46 mouse cellular contexts compared by ENCODE assay signal in genomic region chr12:111207641-111208040, GRCm38 (mm10). TPM values are rescaled to one million over a fixed set of nuclear protein-coding genes. Genes with fewer than 3 reads are reported as not detected.
"Had no signal": no experiment of that assay in that cellular context is flagged by ENCODE, and none has a peak within 500 bp of the region (broad histone marks: within the 10 kb centered on the region; RNA-seq: fewer than 3 reads in every experiment).

No protein-coding gene starts in this region.

- H3K27ac ChIP-seq: limb, embryonic 10.5 days; limb, embryonic 12.5 days; limb, embryonic 13.5 days; limb, embryonic 15.5 days; liver, embryonic 12.5 days; liver, embryonic 13.5 days; liver, embryonic 14.5 days; liver, embryonic 15.5 days; lung, embryonic 15.5 days; macrophage; midbrain, embryonic 10.5 days; midbrain, embryonic 12.5 days; midbrain, embryonic 13.5 days; midbrain, embryonic 15.5 days; neural tube, embryonic 12.5 days had no signal

- DNase-seq: left cerebral cortex, postnatal 4 days; liver; liver, embryonic 13.5 days; liver, postnatal 0 days; lung, adult 18-20 months; lung, adult 2 months; lung, embryonic 14.5 days; lung, postnatal 10 days; lung, postnatal 14 days; lung, postnatal 36 days; lung, postnatal 4 days; midbrain, embryonic 14.5 days had no signal

- H3K27me3 ChIP-seq: limb, embryonic 12.5 days; limb, embryonic 13.5 days; limb, embryonic 15.5 days; liver, embryonic 12.5 days; liver, embryonic 13.5 days; liver, embryonic 15.5 days; lung, embryonic 15.5 days; megakaryocyte, embryonic 14.5 days; midbrain, embryonic 12.5 days; midbrain, embryonic 13.5 days; midbrain, embryonic 15.5 days; neural tube, embryonic 12.5 days had no signal

- H3K9ac ChIP-seq: limb, embryonic 12.5 days; limb, embryonic 13.5 days; limb, embryonic 15.5 days; liver, embryonic 12.5 days; liver, embryonic 13.5 days; liver, embryonic 14.5 days; liver, embryonic 15.5 days; liver, postnatal 0 days; lung, embryonic 14.5 days; lung, embryonic 15.5 days; midbrain, embryonic 12.5 days; midbrain, embryonic 13.5 days; midbrain, embryonic 15.5 days; neural tube, embryonic 12.5 days had no signal

- H3K9me3 ChIP-seq: limb, embryonic 10.5 days; limb, embryonic 12.5 days; limb, embryonic 13.5 days; limb, embryonic 15.5 days; liver, embryonic 12.5 days; liver, embryonic 13.5 days; liver, embryonic 15.5 days; lung, embryonic 15.5 days; megakaryocyte, embryonic 14.5 days; midbrain, embryonic 10.5 days; midbrain, embryonic 12.5 days; midbrain, embryonic 13.5 days; midbrain, embryonic 15.5 days; neural tube, embryonic 12.5 days had no signal

- H3K4me3 ChIP-seq: limb, embryonic 10.5 days; limb, embryonic 12.5 days; limb, embryonic 13.5 days; limb, embryonic 15.5 days; liver, embryonic 12.5 days; liver, embryonic 13.5 days; liver, embryonic 15.5 days; lung, embryonic 15.5 days; megakaryocyte, embryonic 14.5 days; midbrain, embryonic 10.5 days; midbrain, embryonic 12.5 days; midbrain, embryonic 13.5 days; midbrain, embryonic 15.5 days; myocyte; neural tube, embryonic 12.5 days had no signal

- H3K4me1 ChIP-seq: liver, embryonic 12.5 days; liver, embryonic 13.5 days; lung, embryonic 15.5 days had no signal

- H3K36me3 ChIP-seq: limb, embryonic 10.5 days; limb, embryonic 12.5 days; limb, embryonic 13.5 days; limb, embryonic 15.5 days; liver, embryonic 12.5 days; liver, embryonic 13.5 days; liver, embryonic 15.5 days; lung, embryonic 15.5 days; midbrain, embryonic 10.5 days; midbrain, embryonic 12.5 days; midbrain, embryonic 13.5 days; midbrain, embryonic 15.5 days; neural tube, embryonic 12.5 days had no signal

RNA-seq across cellular contexts. Expression of gene 4930595D18Rik, which starts 23.4 kb away (rescaled TPM):
- total RNA-seq: left cerebral cortex, postnatal 10 days; left cerebral cortex, postnatal 14 days; left cerebral cortex, postnatal 25 days; left cerebral cortex, postnatal 36 days; left cerebral cortex, postnatal 4 days; liver, adult 2 months; megakaryocyte progenitor cell, adult 5-6 weeks; megakaryocyte, adult 5-6 weeks; megakaryocyte-erythroid progenitor cell, adult 5-6 weeks; midbrain, postnatal 0 days; monocyte, adult 5-6 weeks had no signal
- polyA plus RNA-seq: limb, embryonic 10.5 days; limb, embryonic 11.5 days; limb, embryonic 12.5 days; limb, embryonic 13.5 days; limb, embryonic 15.5 days; liver, adult 2 months; liver, embryonic 11.5 days; liver, embryonic 12.5 days; liver, embryonic 13.5 days; liver, embryonic 14.5 days; liver, embryonic 15.5 days; liver, embryonic 16.5 days; liver, postnatal 0 days; lung, adult 2 months; lung, embryonic 14.5 days; lung, embryonic 15.5 days; lung, embryonic 16.5 days; lung, postnatal 0 days; macrophage; midbrain, embryonic 10.5 days; midbrain, embryonic 11.5 days; midbrain, embryonic 12.5 days; midbrain, embryonic 13.5 days; midbrain, embryonic 14.5 days; midbrain, embryonic 16.5 days; myocyte; neural tube, embryonic 11.5 days; neural tube, embryonic 12.5 days had no signal
